13 mouse cellular contexts compared by ENCODE assay signal in the genomic region with DNA sequence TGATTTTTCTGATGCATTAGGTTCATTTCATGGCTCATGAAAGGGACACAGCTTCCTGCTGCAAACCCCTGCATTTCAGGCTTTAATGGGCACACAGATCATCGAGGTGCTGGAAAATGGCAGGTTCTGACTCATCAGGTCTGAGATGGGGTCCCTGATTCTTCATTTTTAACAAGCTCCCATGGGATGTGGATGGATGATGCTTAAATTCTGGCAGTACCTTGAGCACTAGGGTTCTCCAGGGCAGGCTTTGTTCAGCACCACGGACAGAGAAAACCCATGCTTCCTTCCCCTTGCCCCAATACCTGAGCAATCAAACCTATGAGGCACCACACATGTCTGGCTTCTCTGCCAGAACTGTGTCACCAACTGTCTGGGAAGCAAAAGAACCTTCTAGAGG.
A peak's percentile ranks its signal among the peaks of the same experiment; 100 is the strongest.
DNase-seq lines count a peak whose midpoint lies in the region; ATAC-seq lines count a peak whose summit lies in the region.
"Had no signal": no experiment of that assay in that cellular context is flagged by ENCODE, and none has a peak within 500 bp of the region (broad histone marks: within the 10 kb centered on the region; RNA-seq: fewer than 3 reads in every experiment).

No protein-coding gene starts in this region.

- H3K27ac ChIP-seq in hindbrain, embryonic 11.5 days (ENCODE audit: low read depth, low read length), result no peak overlapping the region
- H3K27ac ChIP-seq in hindbrain, embryonic 13.5 days, result no peak overlapping the region
- H3K27ac ChIP-seq: intestine, embryonic 15.5 days; limb, embryonic 12.5 days had no signal

- no peak overlapping the region for H3K9ac ChIP-seq in hindbrain, embryonic 11.5 days (ENCODE audit: low read depth, low read length)
- H3K9ac ChIP-seq in hindbrain, embryonic 13.5 days, result no peak overlapping the region
- H3K9ac ChIP-seq: intestine, embryonic 15.5 days; limb, embryonic 12.5 days had no signal

- no peak overlapping the region for H3K4me3 ChIP-seq in hindbrain, embryonic 11.5 days (ENCODE audit: low read depth, low read length)
- H3K4me3 ChIP-seq in hindbrain, embryonic 13.5 days, result no peak overlapping the region
- H3K4me3 ChIP-seq: erythroblast, embryonic 14.5 days; intestine, embryonic 15.5 days; limb, embryonic 12.5 days; megakaryocyte, embryonic 14.5 days had no signal

- no peaks in the 10 kb centered on the region for H3K27me3 ChIP-seq in hindbrain, embryonic 11.5 days (ENCODE audit: control insufficient read depth, insufficient read depth, low read length)
- no peaks in the 10 kb centered on the region for H3K27me3 ChIP-seq in hindbrain, embryonic 13.5 days
- H3K27me3 ChIP-seq: intestine, embryonic 15.5 days; limb, embryonic 12.5 days; megakaryocyte, embryonic 14.5 days had no signal

- ATAC-seq in hindbrain, embryonic 11.5 days (ENCODE audit: low FRiP score), result no peak
- ATAC-seq in hindbrain, embryonic 13.5 days (ENCODE audit: low FRiP score), result no peak
- ATAC-seq: intestine, embryonic 15.5 days had no signal

- WGBS in hindbrain, embryonic 11.5 days, result 42% methylated on average over 2 of the region's 2 CpGs
- 45% methylated on average over 2 of the region's 2 CpGs for WGBS in hindbrain, embryonic 13.5 days

- H3K4me1 ChIP-seq in hindbrain, embryonic 11.5 days (replicated peaks; ENCODE audit: control insufficient read depth, insufficient read depth, low read length), result no peaks in the 10 kb centered on the region
- H3K4me1 ChIP-seq in hindbrain, embryonic 13.5 days (replicated peaks), result peaks cover 4% of the 10 kb centered on the region; the same call in 1 of the 2 replicates
- H3K4me1 ChIP-seq: intestine, embryonic 15.5 days; limb, embryonic 12.5 days; megakaryocyte, embryonic 14.5 days had no signal

- no peak overlapping the region for H3K4me2 ChIP-seq in hindbrain, embryonic 11.5 days (replicated peaks; ENCODE audit: low read depth, low read length)
- no peak overlapping the region for H3K4me2 ChIP-seq in hindbrain, embryonic 13.5 days
- H3K4me2 ChIP-seq: intestine, embryonic 15.5 days; limb, embryonic 12.5 days had no signal

- H3K9me3 ChIP-seq in hindbrain, embryonic 11.5 days (ENCODE audit: control insufficient read depth, low read length), result no peaks in the 10 kb centered on the region
- H3K9me3 ChIP-seq in hindbrain, embryonic 13.5 days, result no peaks in the 10 kb centered on the region
- H3K9me3 ChIP-seq: intestine, embryonic 15.5 days; limb, embryonic 12.5 days; megakaryocyte, embryonic 14.5 days had no signal

- no peaks in the 10 kb centered on the region for H3K36me3 ChIP-seq in hindbrain, embryonic 11.5 days (ENCODE audit: control insufficient read depth, insufficient read depth, low read length)
- H3K36me3 ChIP-seq in hindbrain, embryonic 13.5 days, result no peaks in the 10 kb centered on the region
- H3K36me3 ChIP-seq: G1E; intestine, embryonic 15.5 days; limb, embryonic 12.5 days had no signal

- DNase-seq in hindbrain, embryonic 11.5 days (ENCODE audit: low spot score), result peak; percentile 31
- peak; percentile 24 for DNase-seq in 3T3-L1 (ENCODE audit: low read depth, low spot score)
- DNase-seq in Muller cell, postnatal 12 days (ENCODE audit: inconsistent ontology term), result peak; percentile 36
- DNase-seq in kidney, postnatal 36 days, result peak; percentile 14 to 67
- no peak for DNase-seq in gastrocnemius, postnatal 25 days
- DNase-seq in MN1 (ENCODE audit: low spot score), result no peak
- DNase-seq: gastrocnemius, postnatal 36 days had no signal

Comparison
In these comparisons a context has a peak if more than half of its experiments do, and no peak if none do; other contexts are left out.
1. DNase-seq: peak in hindbrain, embryonic 11.5 days (single experiment), 3T3-L1 (single experiment), Muller cell, postnatal 12 days (single experiment) and kidney, postnatal 36 days (2 of 2); none in gastrocnemius, postnatal 25 days (single experiment) and MN1 (single experiment).